Mouse (Mus musculus): ENCODE results near the gene Nup153. TPM values are rescaled to one million over a fixed set of nuclear protein-coding genes. Genes with fewer than 3 reads are reported as not detected.

Nup153 gene
- polyA plus RNA-seq, 1 experiment: 18.4 TPM

- TF ChIP-seq MAX (IDR thresholded peaks at IDR 0.05) (peak; percentile 67), MYOG (IDR thresholded peaks at IDR 0.05; ENCODE audit: control insufficient read depth, extremely low read depth, insufficient read length) (no peak)
- Histone ChIP-seq H3ac (ENCODE audit: control insufficient read depth, insufficient read length, low read depth) (peak within 1 kb of the TSS; percentile 84), H3K27me3 (ENCODE audit: control insufficient read depth, insufficient read depth, insufficient read length) (no peaks in the 10 kb centered on the region), H3K79me2 (ENCODE audit: control insufficient read depth, insufficient read depth) (no peaks in the 10 kb centered on the region), H3K36me3 (ENCODE audit: control insufficient read depth, insufficient read depth) (peaks cover 12% of the 10 kb centered on the region), H3K79me3 (ENCODE audit: low read depth) (peaks cover 1% of the 10 kb centered on the region), H3K4me3 (ENCODE audit: insufficient read depth, poor library complexity, severe bottlenecking) (peak within 1 kb of the TSS; percentile 74)
These were observed 58.6 kb downstream of the Nup153 start, which contains the start of gene Fam8a1 for GRCm38 (mm10) chr13:46669048-46669619. Fam8a1 (plus strand) TSS chr13:46669522.

DNA sequence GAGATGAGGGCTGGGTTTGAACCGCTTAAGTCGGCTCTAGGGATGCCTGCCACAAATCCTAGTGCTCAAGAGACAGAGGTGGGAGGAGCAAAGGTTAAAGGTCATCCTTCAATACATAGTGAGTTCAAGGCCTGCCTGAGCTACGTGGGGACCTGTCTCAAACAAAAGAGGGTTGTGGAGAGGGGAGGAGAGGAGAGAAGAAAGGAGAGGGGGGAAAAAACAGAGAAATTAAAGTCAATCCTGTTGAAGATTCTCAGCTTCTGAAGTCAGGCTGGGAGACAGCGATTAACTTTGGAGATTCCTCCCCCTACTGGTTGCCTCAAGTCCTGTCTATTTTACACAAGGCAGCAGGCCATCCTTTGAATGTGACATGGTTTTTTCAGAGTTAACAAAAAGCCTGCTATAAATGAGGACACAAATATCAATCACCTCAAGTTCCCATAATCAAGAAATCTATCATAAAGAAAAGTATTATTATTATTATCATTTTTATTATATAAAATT, 64.2 kb downstream of the Nup153 start:
- TF ChIP-seq CTCF (IDR thresholded peaks at IDR 0.05; ENCODE audit: control insufficient read depth, insufficient read depth, insufficient read length): peak; percentile 1
- TF ChIP-seq MYOG (IDR thresholded peaks at IDR 0.05; ENCODE audit: control insufficient read depth, extremely low read depth, insufficient read length): no peak
- Histone ChIP-seq H3ac (ENCODE audit: control insufficient read depth, insufficient read length, low read depth) (no peak overlapping the region), H3K79me3 (ENCODE audit: low read depth) (no peaks in the 10 kb centered on the region), H3K4me3 (ENCODE audit: insufficient read depth, poor library complexity, severe bottlenecking) (no peak overlapping the region), H3K36me3 (ENCODE audit: control insufficient read depth, insufficient read depth) (no peaks in the 10 kb centered on the region), H3K79me2 (ENCODE audit: control insufficient read depth, insufficient read depth) (no peaks in the 10 kb centered on the region), H3K27me3 (ENCODE audit: control insufficient read depth, insufficient read depth, insufficient read length) (no peaks in the 10 kb centered on the region)

DNA sequence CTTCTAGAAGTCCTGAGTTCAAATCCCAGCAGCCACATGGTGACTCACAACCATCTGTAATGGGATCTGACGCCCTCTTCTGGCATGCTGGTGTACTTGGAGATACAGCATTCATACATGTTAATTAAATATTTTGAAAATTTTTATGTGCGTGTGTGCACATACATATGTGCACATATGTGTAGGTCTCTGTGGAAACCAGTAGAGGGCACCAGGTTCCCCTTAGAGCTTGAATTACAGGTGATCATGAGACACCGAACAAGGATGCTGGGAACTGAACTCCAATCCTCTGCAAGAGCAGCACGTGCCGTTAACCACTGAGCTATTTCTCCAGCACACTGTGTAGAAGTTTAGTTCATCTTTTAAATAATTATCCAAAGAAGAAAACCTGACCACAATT, 68.5 kb downstream of the Nup153 start:
- no peaks in the 10 kb centered on the region for H3K36me3 ChIP-seq (ENCODE audit: control insufficient read depth, insufficient read depth)
- H3K27me3 ChIP-seq (ENCODE audit: control insufficient read depth, insufficient read depth, insufficient read length): no peaks in the 10 kb centered on the region
- H3ac ChIP-seq (ENCODE audit: control insufficient read depth, insufficient read length, low read depth): no peak overlapping the region
- no peak overlapping the region for H3K4me3 ChIP-seq (ENCODE audit: insufficient read depth, poor library complexity, severe bottlenecking)
- TF ChIP-seq MYOD1 (IDR thresholded peaks at IDR 0.05; ENCODE audit: control insufficient read depth, insufficient read length, low read depth) (no peak), USF1 (IDR thresholded peaks at IDR 0.05; ENCODE audit: low read depth) (no peak), MAX (IDR thresholded peaks at IDR 0.05) (no peak), MYOG (IDR thresholded peaks at IDR 0.05; ENCODE audit: control insufficient read depth, extremely low read depth, insufficient read length) (no peak), FOSL1 (IDR thresholded peaks at IDR 0.05; ENCODE audit: insufficient read depth, low read length, poor library complexity, severe bottlenecking) (no peak), CEBPB (IDR thresholded peaks at IDR 0.05; ENCODE audit: low read depth) (no peak)
- no peaks in the 10 kb centered on the region for H3K79me2 ChIP-seq (ENCODE audit: control insufficient read depth, insufficient read depth)
- H3K79me3 ChIP-seq (ENCODE audit: low read depth): no peaks in the 10 kb centered on the region

DNA sequence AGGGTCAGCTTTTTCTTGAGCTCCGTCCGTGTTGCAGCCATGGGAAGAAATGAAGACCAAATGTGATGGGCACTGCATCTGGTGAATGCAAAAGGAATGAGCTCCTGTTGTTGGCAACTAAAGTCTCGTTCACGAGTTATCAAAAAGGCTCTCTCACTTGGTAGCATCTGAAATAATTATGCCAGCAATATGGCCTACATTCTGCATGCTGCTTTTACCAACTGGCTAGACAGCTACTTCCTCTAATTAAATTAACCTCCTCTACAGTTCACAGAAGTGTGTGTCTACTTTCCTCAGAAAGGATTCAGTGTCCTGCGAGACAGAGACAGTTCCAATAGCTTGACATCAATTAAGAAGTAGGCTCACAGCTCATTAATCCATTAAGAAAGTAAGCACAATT, 73.2 kb downstream of the Nup153 start:
- Histone ChIP-seq H3K4me3 (ENCODE audit: insufficient read depth, poor library complexity, severe bottlenecking) (no peak overlapping the region), H3ac (ENCODE audit: control insufficient read depth, insufficient read length, low read depth) (no peak overlapping the region), H3K79me2 (ENCODE audit: control insufficient read depth, insufficient read depth) (no peaks in the 10 kb centered on the region), H3K36me3 (ENCODE audit: control insufficient read depth, insufficient read depth) (no peaks in the 10 kb centered on the region), H3K79me3 (ENCODE audit: low read depth) (no peaks in the 10 kb centered on the region), H3K27me3 (ENCODE audit: control insufficient read depth, insufficient read depth, insufficient read length) (no peaks in the 10 kb centered on the region)
- no peak for TF ChIP-seq MYOD1 (IDR thresholded peaks at IDR 0.05; ENCODE audit: control insufficient read depth, insufficient read length, low read depth)
- no peak for TF ChIP-seq MAX (IDR thresholded peaks at IDR 0.05)
- no peak for TF ChIP-seq CTCF (IDR thresholded peaks at IDR 0.05; ENCODE audit: control insufficient read depth, insufficient read depth, insufficient read length)
- TF ChIP-seq CEBPB (IDR thresholded peaks at IDR 0.05; ENCODE audit: low read depth): no peak
- TF ChIP-seq MYOG (IDR thresholded peaks at IDR 0.05; ENCODE audit: control insufficient read depth, extremely low read depth, insufficient read length): no peak
- TF ChIP-seq USF1 (IDR thresholded peaks at IDR 0.05; ENCODE audit: low read depth): no peak

DNA sequence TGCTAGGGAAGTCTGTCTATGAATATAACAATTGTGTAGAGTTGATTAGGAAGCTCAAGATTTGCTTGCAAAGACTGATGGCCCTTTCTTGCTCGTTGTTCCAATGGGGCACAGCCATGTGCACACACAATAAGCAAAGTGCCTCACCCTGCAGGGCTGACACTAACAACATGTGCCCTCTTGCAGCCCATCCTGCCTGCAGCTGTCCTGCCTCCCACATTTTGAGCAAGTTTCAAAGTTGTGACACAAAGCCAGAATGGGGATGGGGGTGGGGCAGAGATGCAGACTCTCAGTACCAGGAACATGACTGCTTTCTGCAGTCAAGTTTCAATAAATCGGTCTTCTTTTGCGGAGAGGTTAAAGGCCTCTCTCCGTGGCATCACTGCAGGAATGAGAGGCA, 74.1 kb downstream of the Nup153 start:
- no peaks in the 10 kb centered on the region for H3K79me2 ChIP-seq (ENCODE audit: control insufficient read depth, insufficient read depth)
- H3ac ChIP-seq (ENCODE audit: control insufficient read depth, insufficient read length, low read depth): no peak overlapping the region
- H3K79me3 ChIP-seq (ENCODE audit: low read depth): no peaks in the 10 kb centered on the region
- no peaks in the 10 kb centered on the region for H3K27me3 ChIP-seq (ENCODE audit: control insufficient read depth, insufficient read depth, insufficient read length)
- H3K36me3 ChIP-seq (ENCODE audit: control insufficient read depth, insufficient read depth): no peaks in the 10 kb centered on the region
- H3K4me3 ChIP-seq (ENCODE audit: insufficient read depth, poor library complexity, severe bottlenecking): no peak overlapping the region
- TF ChIP-seq FOSL1 (IDR thresholded peaks at IDR 0.05; ENCODE audit: insufficient read depth, low read length, poor library complexity, severe bottlenecking) (no peak), USF1 (IDR thresholded peaks at IDR 0.05; ENCODE audit: low read depth) (no peak), MYOG (IDR thresholded peaks at IDR 0.05; ENCODE audit: control insufficient read depth, extremely low read depth, insufficient read length) (no peak), CEBPB (IDR thresholded peaks at IDR 0.05; ENCODE audit: low read depth) (no peak), MAX (IDR thresholded peaks at IDR 0.05) (no peak), CTCF (IDR thresholded peaks at IDR 0.05; ENCODE audit: control insufficient read depth, insufficient read depth, insufficient read length) (no peak), MYOD1 (IDR thresholded peaks at IDR 0.05; ENCODE audit: control insufficient read depth, insufficient read length, low read depth) (no peak)

GRCm38 (mm10) chr13:46652671-46653070, 75.1 kb downstream of the Nup153 start:
- TF ChIP-seq MAX (IDR thresholded peaks at IDR 0.05): no peak
- no peak overlapping the region for H3ac ChIP-seq (ENCODE audit: control insufficient read depth, insufficient read length, low read depth)
- no peak overlapping the region for H3K4me3 ChIP-seq (ENCODE audit: insufficient read depth, poor library complexity, severe bottlenecking)
- H3K27me3 ChIP-seq (ENCODE audit: control insufficient read depth, insufficient read depth, insufficient read length): no peaks in the 10 kb centered on the region
- H3K79me3 ChIP-seq (ENCODE audit: low read depth): no peaks in the 10 kb centered on the region
- H3K36me3 ChIP-seq (ENCODE audit: control insufficient read depth, insufficient read depth): no peaks in the 10 kb centered on the region
- H3K79me2 ChIP-seq (ENCODE audit: control insufficient read depth, insufficient read depth): no peaks in the 10 kb centered on the region

Measured in C2C12 (cell line).